Mouse (Mus musculus) frontal cortex, adult (tissue): ENCODE measurements around the gene Cd8b1.

Source experiments
- ATAC-seq: cut with Nextera tagmentation; 2 replicates; pipeline ENCODE4 v1.9.2; 2017; ENCODE audit warnings: mild to moderate bottlenecking, moderate library complexity, mixed read lengths; ENCODE audit not compliant: low TSS enrichment

Gene Cd8b1

DNA sequence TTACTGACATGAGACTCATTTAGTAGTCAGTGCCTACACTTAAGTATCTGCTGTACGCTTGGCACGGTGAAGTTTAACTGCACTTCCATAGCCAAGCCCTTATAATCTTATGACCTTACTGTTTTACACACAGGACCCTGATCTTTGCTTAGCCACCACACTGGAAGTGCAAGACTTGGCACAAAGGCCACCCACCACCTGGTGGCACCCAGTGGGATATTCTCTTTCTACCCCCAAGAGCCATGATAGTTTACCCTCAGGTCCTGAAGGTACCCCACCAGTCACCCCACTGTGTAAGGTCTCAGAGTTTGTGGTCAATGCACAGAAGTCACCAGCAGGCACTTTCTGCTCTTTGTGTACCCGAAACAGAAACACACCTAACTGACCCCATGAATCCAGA is 28.6 kb downstream of the Cd8b1 start:
- ATAC-seq: no peak

DNA sequence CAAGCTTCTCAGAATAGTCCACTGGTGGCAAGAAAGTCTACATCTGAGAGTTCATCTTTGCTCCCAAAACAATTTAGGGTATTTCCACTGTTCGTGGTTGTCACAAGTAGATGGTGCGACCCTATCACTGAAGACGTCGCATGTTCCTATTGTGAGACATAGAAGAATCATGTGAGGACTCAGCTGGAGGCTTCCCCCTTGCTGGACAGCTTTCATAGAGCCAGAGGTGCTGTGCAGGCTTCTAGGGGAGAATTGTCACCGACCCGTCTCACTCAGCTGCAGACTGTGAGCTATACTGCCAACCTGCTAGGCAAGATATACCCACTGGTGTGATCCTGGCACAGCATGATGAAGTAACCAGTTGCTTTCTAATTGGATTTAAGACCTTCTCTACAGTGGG is 29.6 kb downstream of the Cd8b1 start:
- ATAC-seq: no peak

DNA sequence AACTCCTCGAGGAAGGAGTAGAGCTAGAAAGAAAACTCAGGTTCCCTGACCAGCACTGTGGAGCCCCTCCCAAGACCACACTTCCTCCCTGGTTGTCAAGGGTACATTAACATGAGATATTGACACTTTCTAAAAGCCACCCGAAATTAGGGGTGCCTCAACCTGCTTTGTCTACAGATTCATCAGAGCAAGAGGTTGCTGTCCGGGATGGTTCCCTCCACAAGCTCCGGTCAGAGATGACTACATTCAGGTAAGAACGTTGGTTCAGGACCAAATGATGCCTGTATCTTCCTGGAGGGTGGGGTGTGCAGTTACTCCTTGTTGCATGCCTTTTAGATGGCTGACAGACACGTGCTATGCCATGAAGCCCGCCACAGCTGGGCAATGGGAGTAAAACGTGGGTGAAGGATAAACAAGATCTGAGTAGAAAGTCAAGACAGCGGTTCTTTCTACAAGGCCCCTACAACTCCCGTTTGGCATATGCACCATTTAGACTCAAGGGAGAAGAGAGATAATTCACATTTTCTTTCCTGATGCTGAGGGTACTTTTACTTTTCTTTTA is 30.4 kb downstream of the Cd8b1 start:
- no peak for ATAC-seq

DNA sequence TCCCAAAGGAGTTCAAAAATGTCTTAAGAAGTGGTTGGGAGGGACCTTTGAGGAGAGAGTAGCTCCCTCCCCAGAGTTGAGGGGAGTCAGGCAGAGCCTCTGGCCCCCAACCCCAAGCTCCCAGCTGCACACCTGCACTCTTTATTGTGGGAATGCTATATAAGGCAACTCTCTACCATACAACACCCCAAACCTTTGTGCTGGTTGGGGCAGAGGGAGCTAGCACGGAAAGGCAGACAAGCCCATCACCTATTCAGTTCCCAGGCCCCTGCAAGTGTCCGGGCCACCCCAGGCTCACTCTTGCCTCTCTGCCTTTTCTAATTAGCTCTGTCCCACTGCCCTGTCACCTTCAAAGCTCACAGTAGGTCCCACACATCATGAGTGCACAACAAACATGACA is 31.1 kb downstream of the Cd8b1 start:
- no peak for ATAC-seq

DNA sequence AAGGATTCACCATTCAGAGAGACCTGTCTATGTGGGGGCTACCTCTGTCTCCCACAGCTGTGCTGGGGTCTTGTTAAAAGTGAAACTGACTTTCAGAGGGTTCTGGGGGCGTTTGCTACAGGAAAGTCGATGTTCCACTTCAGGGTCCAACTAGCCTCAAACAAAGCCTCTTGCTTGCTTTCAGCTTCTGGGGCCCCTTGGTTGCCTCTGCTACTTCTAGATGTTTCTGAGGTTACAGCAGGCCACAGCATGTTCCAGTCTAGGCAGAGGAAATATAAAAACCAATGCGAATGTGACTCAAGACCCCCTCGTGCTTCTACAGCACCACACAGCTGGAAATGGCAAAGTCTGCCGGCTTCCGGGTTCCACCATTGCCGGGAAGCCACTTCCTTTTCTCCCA is 34.9 kb downstream of the Cd8b1 start:
- no peak for ATAC-seq

DNA sequence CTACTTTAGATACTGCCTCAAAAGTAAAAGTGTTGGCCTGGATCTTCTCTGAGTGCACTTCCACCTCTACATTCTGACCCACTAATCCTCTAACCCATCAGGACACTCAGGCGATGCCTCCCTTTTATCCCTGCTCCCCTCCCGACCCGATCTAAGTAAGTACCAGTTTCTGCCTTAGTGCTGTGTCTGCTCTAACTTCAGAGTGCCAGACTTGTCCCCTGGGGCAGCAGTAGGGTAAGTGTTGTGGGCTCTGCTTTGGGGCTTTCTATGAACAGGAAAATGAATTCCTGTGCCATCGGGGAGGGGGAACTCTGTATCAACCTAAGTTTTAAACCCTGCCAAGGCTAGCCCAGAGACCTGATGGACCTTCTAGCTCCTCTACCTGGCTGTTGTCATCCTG is 37.6 kb downstream of the Cd8b1 start:
- no peak for ATAC-seq

DNA sequence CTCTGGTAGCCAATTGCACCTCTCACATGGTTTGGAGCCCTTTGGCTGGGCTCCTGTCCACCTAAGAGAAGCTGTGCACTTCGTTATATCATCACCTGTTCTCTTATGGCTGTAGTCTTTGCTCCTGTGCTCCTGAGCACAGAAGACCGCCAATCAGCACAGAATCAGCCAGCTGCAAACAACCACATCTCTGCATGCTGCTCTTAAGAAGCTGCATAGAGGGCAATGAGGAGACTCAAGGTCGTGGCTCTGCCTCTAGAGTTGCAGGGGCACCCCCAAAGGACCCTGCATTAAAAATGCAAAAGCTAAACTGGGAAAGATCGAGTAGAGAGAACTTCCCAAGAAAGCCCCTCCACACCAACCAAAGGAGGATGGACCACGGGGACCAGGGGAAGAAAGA is 38.2 kb downstream of the Cd8b1 start:
- ATAC-seq: no peak

DNA sequence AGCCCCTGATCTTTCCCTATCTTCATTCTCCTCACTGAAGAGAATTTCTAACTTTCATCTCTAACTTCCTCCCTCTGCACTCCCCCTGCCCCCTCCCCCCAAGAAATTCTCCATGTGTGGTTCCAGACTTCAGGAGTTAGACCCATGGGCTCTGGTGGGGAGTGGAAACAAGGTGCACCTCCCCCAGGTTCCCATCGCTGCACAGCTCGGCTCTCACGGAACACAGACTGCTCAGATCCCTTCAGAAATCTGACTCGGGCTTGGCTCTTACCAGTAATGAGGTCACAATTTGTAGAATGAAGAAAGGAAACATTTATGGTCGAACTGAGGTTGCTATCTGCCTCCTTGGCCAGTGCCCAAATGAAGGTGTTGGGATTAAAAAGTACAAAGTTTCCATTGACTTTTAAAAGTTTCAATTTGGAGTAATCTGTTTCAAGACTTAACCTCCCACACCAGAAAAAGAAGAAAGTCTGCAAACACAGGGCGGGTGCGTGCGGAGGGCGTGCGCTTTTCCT is 38.6 kb downstream of the Cd8b1 start:
- ATAC-seq: no peak

DNA sequence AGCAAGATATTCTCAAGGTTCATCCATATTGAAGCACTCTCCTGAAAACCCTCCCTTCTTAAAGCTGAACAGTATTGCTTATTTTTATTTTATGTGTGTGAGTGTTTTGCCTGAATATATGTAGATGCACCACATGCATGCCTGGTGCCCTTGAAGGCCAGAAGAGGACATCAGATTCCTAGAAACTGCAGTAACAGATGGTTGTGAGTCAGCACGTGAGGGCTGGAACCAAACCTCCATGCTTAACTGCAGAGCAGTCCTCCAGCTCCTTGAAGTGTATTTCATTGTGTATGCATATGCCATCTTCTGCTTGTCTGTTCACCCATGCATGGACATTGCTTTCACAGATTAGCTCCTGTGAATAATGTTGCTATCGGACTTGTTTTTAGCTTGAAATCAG is 41.4 kb downstream of the Cd8b1 start:
- no peak for ATAC-seq

DNA sequence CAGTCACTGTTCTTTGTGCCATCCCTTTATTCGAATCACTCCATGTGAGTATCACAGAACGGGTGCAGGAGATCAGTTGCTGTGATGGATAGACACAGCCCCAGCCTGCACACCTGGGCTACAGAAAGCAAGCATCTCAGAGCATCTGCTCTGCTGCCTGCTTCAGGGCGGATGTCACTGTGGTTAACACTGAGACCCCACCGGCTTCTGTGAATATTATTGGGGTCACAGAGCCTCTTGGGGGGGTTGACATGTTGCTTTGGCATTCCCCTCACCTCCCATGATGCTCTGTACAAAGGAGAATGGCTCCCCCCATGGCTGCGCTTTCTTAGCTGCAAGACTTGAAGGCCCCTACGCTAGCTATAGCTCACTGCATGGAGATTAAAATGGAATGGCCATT is 46.8 kb downstream of the Cd8b1 start:
- no peak for ATAC-seq

DNA sequence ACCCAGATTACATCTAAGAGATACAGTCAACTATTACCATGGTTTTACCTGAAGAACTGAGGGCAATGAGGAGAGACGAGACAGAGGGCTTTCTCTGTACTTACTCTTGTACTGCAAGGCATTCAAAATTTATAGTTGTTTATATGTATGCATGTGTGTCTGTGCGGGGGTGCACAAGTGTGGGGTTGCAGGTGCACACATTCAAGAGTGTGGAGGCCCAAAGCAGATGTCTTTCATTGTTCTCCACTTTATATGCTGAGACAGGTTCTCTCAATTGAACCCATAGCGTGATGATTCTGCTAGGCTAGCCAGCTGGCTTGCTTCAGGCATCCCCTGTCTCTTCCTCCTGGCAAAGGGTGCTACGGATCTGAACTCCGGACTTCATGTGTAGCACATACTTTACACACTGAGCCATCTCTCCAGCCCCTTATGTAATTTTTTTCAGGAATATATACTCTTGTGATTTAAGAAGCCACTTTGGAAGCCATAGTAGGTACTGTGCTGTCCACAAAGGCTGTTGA is 48.6 kb downstream of the Cd8b1 start:
- ATAC-seq: no peak

DNA sequence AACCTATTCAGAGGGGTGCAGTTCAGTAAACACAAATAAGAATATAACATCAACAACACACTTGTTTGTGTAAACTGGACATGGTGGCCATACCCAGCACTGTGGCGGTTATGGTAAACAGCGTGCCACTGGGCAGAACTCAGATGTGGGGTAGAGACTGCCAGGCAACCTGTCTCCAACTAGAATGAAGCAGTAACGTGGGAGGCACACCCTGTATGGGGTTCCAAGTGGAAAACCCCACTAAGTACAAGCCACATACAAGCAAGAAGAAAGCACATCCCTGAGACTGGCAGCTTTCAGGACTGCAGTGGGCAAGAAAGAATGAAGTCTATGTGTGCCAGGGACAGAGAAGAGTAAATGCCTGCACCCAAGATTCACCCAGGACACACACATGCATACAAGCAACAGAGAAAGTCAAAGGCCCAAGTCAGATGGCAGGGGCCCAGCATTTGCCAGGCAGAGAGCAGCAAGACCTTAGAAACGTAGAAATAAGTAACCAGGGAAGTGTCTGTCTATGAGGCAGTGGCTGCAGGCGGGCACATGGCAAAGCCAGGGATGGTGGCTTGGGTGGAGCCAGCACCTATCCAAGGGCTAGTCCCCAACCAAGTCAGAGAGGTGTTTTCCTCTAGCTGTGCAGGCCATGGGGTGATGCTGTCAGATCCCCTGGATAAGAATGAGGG is 49.6 kb downstream of the Cd8b1 start:
- ATAC-seq: no peak

DNA sequence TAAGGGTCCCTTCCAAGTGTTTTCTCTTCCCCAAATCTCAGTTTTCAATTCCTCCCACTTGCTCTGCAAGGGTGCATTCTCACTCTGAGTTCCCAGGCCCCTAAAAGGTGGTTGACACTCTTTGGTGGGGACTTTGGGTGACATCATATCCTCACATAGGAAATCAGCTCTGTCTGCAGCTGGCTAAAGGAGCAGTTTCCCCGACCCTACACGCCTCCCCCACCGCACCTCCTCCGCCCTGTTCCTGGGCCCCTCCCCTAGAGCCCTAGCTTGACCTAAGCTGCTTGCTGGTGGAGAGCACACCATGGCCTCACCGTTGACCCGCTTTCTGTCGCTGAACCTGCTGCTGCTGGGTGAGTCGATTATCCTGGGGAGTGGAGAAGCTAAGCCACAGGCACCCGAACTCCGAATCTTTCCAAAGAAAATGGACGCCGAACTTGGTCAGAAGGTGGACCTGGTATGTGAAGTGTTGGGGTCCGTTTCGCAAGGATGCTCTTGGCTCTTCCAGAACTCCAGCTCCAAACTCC is 50.7 kb downstream of the Cd8b1 start, which contains the start of gene Cd8a:
Gene Cd8a (plus strand): TSS at position 179 of the 527 bp plus-strand sequence.
- ATAC-seq: no peak

DNA sequence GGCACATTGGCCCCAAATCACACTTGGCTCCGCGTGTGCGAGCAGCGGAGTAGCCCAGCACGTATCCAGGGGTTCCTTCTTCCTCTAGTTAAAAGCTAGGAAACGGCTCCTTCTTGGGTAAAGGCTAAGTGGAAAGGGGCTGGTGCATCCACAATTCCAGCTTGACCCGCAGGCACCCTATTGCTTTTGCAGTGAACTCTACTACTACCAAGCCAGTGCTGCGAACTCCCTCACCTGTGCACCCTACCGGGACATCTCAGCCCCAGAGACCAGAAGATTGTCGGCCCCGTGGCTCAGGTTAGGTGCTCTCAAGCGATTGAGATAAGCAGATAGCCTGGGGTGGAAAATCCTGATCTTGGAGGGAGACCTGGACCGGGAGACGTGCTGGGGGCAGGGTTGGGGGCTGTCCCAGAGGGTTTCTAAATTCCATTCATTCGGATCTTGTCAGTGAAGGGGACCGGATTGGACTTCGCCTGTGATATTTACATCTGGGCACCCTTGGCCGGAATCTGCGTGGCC is 51.8 kb downstream of the Cd8b1 start:
- no peak for ATAC-seq

DNA sequence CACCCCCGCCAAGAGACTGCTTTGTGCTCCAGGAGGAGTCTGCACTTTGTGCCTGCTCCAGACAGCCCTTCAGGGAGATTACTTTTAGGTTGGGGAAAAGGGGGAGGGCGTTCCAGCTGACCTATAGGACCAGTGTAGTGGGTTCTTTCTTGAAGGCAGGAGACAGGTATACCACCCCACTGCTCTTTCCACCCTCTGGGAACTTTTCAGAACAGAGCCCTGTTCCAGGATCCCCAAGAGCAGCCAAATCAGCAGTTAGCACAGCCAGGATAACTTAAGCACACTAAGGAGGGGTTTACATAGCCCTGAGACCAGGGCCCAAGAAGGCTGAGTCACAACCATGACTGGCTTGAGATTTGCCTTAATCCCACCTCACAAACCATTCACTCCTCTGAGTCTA is 52.3 kb downstream of the Cd8b1 start:
- ATAC-seq: no peak

DNA sequence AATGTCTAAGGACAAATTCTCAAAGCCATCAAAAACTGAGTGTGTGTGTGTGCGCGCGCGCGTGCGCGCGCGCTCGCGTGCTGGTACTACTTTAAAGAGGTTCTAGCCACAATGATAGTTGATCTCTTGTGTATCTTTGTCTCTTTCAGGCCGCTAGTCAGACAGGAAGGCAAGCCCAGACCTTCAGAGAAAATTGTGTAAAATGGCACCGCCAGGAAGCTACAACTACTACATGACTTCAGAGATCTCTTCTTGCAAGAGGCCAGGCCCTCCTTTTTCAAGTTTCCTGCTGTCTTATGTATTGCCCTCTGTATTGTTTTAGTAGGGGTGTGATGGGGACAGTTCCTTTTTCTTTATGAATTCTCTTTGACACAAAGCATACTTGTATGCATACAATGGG is 54.1 kb downstream of the Cd8b1 start:
- ATAC-seq: no peak

DNA sequence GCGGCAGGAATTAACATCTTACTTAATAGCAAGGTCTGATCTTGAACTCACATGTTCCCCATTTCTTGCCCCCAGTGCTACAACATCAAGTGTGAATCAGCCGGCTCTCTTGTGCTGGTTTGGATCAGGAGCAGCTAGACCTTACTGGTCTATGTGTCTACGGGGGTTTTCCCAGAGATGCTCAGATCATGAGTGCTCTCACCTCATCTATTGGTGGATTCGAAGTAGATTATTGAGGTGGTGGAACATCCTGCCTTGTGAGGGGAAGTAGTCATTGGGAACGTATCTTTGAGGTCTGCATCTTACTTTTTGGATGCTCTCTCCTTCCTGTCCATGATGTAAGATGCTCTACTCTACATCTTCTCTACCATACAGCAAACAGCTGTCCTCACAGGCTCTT is 59.1 kb downstream of the Cd8b1 start:
- ATAC-seq: no peak
